Mouse (Mus musculus): ENCODE data around the gene Pcx.

DNA sequence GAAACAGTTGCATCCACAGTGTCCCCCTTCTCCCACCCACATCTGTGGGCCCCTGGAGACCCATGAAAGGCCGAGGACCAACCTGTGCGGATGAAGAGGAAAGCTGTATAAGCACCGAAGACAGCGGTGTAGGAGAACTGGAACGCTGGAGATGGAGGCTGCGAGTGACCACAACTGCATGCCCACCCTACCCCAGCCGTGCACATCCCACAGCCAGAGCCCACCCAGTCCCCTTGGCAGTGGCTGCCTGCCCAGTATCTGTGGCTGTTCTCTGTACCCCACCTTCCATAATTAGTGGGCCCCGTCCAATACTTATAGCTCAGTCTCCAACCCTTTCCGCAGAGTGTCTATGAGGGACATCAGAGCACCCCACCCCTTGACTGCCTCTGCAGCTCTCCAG, 113.1 kb downstream of the Pcx start:
- TF ChIP-seq CTCF (IDR thresholded peaks at IDR 0.05; ENCODE audit: low read depth) (no peak), EP300 (optimal IDR thresholded peaks at IDR 0.05) (no peak)

Measured in stomach, postnatal 0 days (tissue).